Mouse (Mus musculus) heart, adult 18-20 months (tissue): Measurements from ENCODE around the gene Ntf3. TPM values are rescaled to one million over a fixed set of nuclear protein-coding genes. Genes with fewer than 3 reads are reported as not detected.

Source experiments
- DNase-seq, 2 experiments: peaks; one replicate each; pipeline ENCODE4 v3.0.0; 2021 to 2022; ENCODE audit warnings: mixed read lengths in 1 of 2
- long read RNA-seq, 2 experiments: library from polyadenylated mRNA; stranded (forward); transcript quantifications; one replicate each; pipeline ENCODE4 v2.0.0; 2021
- total RNA-seq, 2 experiments: library from RNA; stranded (reverse); gene quantifications; 2 replicates each; pipeline ENCODE4 v1.2.3; 2021

Ntf3 gene
- total RNA-seq: 1 to 10 TPM; 2.8 to 3.4 TPM
- long read RNA-seq, experiment 1, partial matches to known transcripts: 0 of 3 reads
- long read RNA-seq, experiment 1, other reads (novel, unspliced or antisense): 0 of 3 reads
- long read RNA-seq, experiment 2, partial matches to known transcripts: 0 of 2 reads
- long read RNA-seq, experiment 2, other reads (novel, unspliced or antisense): 1 of 2 reads

- DNase-seq: peak; percentile 42 to 50
Observed at GRCm38 (mm10) chr6:126166548-126167207, at the start of gene Ntf3. Gene Ntf3 (minus strand): TSS chr6:126166910.

- DNase-seq: no peak
Observed at GRCm38 (mm10) chr6:126213330-126213729, 46.6 kb upstream of the Ntf3 start.

- no peak for DNase-seq
Observed at GRCm38 (mm10) chr6:126203366-126203765, 36.7 kb upstream of the Ntf3 start.

GRCm38 (mm10) chr6:126202959-126203358, 36.2 kb upstream of the Ntf3 start:
- DNase-seq: peak; percentile 5 to 9

GRCm38 (mm10) chr6:126201721-126202120, 35.0 kb upstream of the Ntf3 start:
- no peak for DNase-seq

GRCm38 (mm10) chr6:126199916-126200315, 33.2 kb upstream of the Ntf3 start:
- DNase-seq: peak; percentile 8 to 31

- no peak for DNase-seq
Observed at GRCm38 (mm10) chr6:126194760-126195159, 28.1 kb upstream of the Ntf3 start.

GRCm38 (mm10) chr6:126190218-126190871, 23.6 kb upstream of the Ntf3 start:
- DNase-seq: peak; percentile 23 to 43

GRCm38 (mm10) chr6:126187400-126187799, 20.7 kb upstream of the Ntf3 start:
- no peak for DNase-seq

- DNase-seq: no peak
Observed at GRCm38 (mm10) chr6:126186116-126186515, 19.4 kb upstream of the Ntf3 start.

- no peak for DNase-seq
Observed at GRCm38 (mm10) chr6:126172071-126172470, 5.4 kb upstream of the Ntf3 start.

- DNase-seq: no peak
Observed at GRCm38 (mm10) chr6:126170772-126171171, 4.1 kb upstream of the Ntf3 start.

- DNase-seq: peak; percentile 50 to 83
Observed at GRCm38 (mm10) chr6:126167731-126168130, 1.0 kb upstream of the Ntf3 start.

GRCm38 (mm10) chr6:126167208-126167590, 489 bp upstream of the Ntf3 start:
- no peak for DNase-seq

GRCm38 (mm10) chr6:126165591-126166155, 1.0 kb downstream of the Ntf3 start:
- peak in 1 of 2 experiments; percentile 21 for DNase-seq

GRCm38 (mm10) chr6:126164781-126165180, 1.9 kb downstream of the Ntf3 start:
- DNase-seq: peak; percentile 48 to 66

- DNase-seq: peak in 1 of 2 experiments; percentile 36
Observed at GRCm38 (mm10) chr6:126163861-126164755, 2.6 kb downstream of the Ntf3 start.

GRCm38 (mm10) chr6:126163181-126163621, 3.5 kb downstream of the Ntf3 start:
- DNase-seq: peak; percentile 77 to 80

- DNase-seq: peak; percentile 58 to 62
Observed at GRCm38 (mm10) chr6:126162351-126162758, 4.4 kb downstream of the Ntf3 start.

- DNase-seq: peak in 1 of 2 experiments; percentile 45
Observed at GRCm38 (mm10) chr6:126161571-126162340, 5.0 kb downstream of the Ntf3 start.

GRCm38 (mm10) chr6:126160067-126160411, 6.7 kb downstream of the Ntf3 start:
- DNase-seq: no peak
